Mouse (Mus musculus) E14TG2a.4 (cell line): ENCODE measurements around the gene Fermt2.

Experiments
- CTCF ChIP-seq: conservative IDR thresholded peaks from 2 replicates; pipeline ENCODE4 v1.5.1; 2014; ENCODE audit warnings: low read length
- NANOG ChIP-seq: IDR thresholded peaks from 2 replicates; pipeline ENCODE4 v1.6.1; 2014; ENCODE audit warnings: borderline replicate concordance, low read length, mixed read lengths
- POU5F1 ChIP-seq: IDR thresholded peaks from 2 replicates; pipeline ENCODE4 v1.6.1; 2014; ENCODE audit warnings: low read length, borderline replicate concordance

GRCm38 (mm10) chr14:45478515-45478914 lies 51.4 kb downstream of the Fermt2 start:
- TF ChIP-seq CTCF (no peak), POU5F1 (no peak), NANOG (no peak)
